Mouse (Mus musculus): ENCODE data around the gene Odf3.

The Odf3 gene

DNA sequence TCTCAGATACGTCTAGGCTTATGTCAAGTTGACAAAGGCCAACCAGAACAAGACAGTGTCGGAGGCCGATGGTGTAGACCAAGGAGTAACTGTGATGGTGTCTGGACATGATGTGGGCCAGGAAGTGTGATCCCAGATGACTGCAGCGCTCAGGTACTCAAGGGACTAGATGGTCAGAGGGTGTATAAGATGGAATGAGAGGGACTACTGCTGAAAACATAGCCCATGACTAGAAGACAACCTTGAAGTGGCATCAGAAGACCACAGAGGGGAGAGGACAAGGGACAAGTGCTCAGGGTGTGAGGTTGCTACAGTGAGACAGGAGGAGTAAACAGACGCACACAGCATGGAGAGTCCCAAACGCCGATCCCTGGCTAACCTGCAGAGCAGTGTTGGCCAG is 3.8 kb upstream of the Odf3 start:
- DNase-seq (ENCODE audit: low read depth, low spot score) = no peak

- DNase-seq (ENCODE audit: low read depth, low spot score) = peak; percentile 90
These were observed 2.5 kb upstream of the Odf3 start, which contains the start of gene Scgb1c1 for GRCm38 (mm10) chr7:140844905-140845665. Scgb1c1 (plus strand) TSS chr7:140845547.

GRCm38 (mm10) chr7:140845683-140846082 is 1.9 kb upstream of the Odf3 start:
- DNase-seq (ENCODE audit: low read depth, low spot score) = peak; percentile 79

DNA sequence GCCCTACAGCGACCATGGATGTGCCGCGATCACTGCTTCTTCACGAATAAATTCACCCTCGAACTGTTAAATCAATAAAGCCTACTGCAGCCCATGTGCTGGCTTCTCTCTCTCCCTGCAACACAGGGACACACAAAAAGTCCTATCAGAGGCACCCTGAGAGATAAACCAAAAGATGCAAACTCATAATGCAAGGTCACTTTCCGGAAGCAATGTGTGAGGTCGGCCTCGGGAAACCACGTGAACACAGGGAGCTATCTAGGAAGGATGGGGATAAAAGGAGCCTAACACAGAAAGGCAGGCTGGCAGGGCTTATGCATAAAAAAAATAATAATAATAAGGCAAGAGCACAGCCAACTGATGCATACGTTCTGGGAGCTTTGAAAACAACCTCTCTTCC is 929 bp upstream of the Odf3 start:
- DNase-seq (ENCODE audit: low read depth, low spot score) = no peak

- no peak for DNase-seq (ENCODE audit: low read depth, low spot score)
These were observed 986 bp downstream of the Odf3 start for GRCm38 (mm10) chr7:140848591-140848990.

DNA sequence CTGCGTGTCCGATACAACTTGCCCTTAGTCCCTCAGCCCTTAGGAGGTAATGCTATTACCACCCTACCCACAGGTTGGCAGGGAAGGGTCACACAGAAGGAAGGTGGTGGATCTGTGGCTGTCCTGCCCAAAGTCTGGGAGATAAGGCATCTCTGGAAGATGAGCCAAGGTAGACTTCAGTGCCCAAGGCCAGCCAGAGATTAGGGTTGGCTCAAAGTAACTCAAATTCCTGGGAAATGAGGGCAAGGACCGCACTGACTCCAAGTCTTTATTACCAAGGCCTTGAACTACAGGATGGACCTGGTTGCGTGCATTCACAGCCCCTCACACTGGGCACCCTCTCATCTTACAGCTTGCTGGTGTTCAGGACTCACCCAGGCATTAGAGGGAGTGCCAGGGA is 4.3 kb downstream of the Odf3 start:
- DNase-seq (ENCODE audit: low read depth, low spot score) = no peak

GRCm38 (mm10) chr7:140853386-140853785 is 5.8 kb downstream of the Odf3 start:
- DNase-seq (ENCODE audit: low read depth, low spot score) = no peak

DNA sequence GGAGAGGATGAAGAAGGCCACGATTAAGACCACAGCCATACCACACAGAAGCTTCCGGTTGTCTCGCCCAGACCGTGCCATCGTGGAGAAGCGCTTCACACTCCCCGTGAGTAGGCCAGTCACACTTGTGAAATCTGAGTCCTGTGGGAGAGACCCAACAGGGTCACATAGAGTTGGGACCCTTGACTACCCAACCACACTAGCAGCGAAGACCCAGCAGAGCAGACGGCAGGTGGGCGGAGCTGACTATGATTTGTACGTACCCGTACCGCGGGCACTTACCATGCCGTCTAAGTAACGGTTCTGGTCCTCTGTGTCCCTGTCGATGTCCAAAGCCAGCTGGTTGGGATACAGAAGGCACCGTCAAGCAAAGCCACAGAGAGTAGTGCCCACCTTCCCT is 6.9 kb downstream of the Odf3 start:
- DNase-seq (ENCODE audit: low read depth, low spot score) = no peak

- DNase-seq (ENCODE audit: low read depth, low spot score) = no peak
These were observed 7.6 kb downstream of the Odf3 start for GRCm38 (mm10) chr7:140855181-140855580.

GRCm38 (mm10) chr7:140855860-140856784 is 8.5 kb downstream of the Odf3 start, which contains the start of gene Gm45785:
Gm45785 (minus strand) TSS chr7:140856331.
- peak; percentile 92 for DNase-seq (ENCODE audit: low read depth, low spot score)

DNA sequence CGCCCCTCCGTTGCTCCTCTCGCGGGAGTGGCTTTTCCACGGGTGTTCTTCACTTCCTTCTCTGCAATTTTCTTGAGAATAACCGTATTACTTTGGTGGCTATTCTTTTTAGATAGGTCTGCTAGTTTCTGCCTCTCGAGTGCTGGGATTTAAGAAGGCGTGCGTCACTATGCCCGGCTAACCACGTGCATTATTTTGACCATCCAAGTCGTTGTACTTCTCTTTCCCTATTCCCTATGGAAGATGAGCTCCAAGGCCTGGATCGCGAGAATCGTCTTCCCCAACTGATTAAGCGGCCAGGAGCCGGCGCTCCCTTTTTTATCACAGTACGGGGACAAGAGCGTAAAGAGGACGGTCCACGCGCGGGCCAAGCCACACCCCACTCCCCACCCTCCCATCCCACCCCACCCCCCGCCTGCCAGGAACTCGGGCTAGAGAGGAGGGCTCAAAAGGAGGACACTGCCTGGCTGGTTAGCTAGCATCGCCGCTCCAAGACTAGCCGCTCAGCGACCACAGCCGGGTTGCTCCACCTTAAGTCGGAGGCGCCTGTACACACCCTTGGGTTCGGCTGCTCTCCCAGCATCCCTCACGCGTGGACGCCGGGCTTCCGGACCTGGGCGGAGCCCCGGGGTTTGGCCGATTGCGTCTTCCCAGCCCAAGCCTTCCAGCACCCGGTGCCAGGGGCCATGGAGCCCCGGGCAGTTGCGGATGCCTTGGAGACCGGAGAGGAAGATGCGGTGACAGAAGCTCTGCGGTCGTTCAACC is 9.4 kb downstream of the Odf3 start, which contains the start of gene Ric8a:
Gene Ric8a (plus strand): TSS at position 173 of the 765 bp plus-strand sequence.
- DNase-seq (ENCODE audit: low read depth, low spot score) = peak; percentile 73

DNA sequence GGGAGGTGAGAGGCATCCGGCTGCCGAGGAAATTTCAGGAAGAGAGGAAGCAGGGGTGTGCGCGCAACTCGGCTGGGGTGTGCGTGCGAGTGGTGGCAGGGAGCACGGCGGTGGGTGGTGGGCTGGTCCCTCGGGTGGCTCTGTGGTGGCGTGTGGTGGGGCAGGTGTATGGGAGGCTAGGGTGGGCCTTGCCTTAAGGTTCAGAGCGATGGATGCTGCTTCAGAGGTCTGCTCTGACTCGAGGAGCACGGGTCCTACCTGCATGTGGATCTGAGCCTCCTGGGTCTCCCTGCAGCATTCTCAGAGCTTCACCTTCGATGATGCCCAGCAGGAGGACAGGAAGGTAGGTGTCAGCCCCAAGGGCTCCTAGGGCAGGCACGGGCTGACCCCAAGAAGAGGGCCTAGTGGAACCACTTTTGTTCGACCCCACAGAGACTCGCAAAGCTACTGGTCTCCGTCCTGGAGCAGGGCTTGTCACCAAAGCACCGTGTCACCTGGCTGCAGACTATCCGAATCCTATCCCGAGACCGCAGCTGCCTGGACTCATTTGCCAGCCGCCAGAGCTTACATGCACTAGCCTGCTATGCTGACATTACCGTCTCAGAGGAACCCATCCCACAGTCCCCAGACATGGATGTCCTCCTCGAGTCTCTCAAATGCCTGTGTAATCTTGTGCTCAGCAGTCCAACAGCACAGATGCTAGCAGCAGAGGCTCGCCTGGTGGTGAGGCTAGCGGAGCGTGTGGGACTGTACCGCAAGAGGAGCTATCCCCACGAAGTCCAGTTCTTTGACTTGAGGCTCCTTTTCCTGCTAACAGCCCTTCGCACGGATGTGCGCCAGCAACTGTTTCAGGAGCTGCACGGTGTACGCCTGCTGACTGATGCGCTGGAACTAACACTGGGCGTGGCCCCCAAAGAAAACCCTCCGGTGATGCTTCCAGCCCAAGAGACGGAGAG is 10.2 kb downstream of the Odf3 start, which contains the start of gene Bet1l:
Gene Bet1l (minus strand): TSS at position 28 of the 956 bp plus-strand sequence.
- no peak for DNase-seq (ENCODE audit: low read depth, low spot score)

- no peak for DNase-seq (ENCODE audit: low read depth, low spot score)
These were observed 11.1 kb downstream of the Odf3 start for GRCm38 (mm10) chr7:140858746-140859145.

DNA sequence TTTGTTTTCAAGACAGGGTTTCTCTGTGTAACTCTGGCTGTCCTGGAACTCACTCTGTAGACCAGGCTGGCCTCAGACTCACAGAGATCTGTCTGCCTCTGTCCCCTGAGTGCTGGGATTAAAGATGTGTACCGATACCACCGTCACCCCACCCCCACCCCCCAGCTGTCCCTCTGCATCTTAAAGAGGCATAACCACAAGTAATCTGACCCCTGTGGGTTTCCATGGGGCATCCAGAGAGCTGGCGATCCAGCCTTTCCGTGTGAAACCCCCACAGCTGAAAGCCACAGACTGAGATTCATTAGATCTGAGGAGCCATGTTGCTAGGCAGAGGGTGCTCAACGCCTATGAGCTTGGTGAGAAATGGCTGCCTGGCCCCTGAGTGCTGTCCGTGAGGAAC is 12.4 kb downstream of the Odf3 start:
- no peak for DNase-seq (ENCODE audit: low read depth, low spot score)

GRCm38 (mm10) chr7:140860728-140861127 is 13.1 kb downstream of the Odf3 start:
- no peak for DNase-seq (ENCODE audit: low read depth, low spot score)

DNA sequence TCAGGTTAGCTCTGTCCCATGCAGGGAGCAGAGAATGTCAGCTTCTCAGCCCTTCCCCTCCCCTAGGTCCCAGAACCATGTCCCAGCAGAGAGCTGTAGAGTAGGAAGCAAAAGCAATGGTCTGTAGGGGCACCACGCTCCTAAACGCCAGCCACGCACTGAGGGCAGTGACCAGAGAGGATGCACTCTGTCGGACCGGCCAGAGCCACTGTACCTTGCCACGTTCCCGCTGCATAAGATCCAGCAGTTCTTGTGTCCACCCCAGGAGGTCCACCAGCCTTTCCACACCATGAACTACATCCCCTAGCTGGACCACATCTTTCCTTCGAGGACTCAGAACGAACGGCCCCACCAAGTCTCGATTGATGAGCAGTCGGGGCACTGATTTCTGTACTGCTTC is 17.2 kb downstream of the Odf3 start:
- no peak for DNase-seq (ENCODE audit: low read depth, low spot score)

- no peak for DNase-seq (ENCODE audit: low read depth, low spot score)
These were observed 26.6 kb downstream of the Odf3 start for GRCm38 (mm10) chr7:140874224-140874623.

GRCm38 (mm10) chr7:140877364-140877763 is 29.8 kb downstream of the Odf3 start:
- no peak for DNase-seq (ENCODE audit: low read depth, low spot score)

GRCm38 (mm10) chr7:140879355-140879754 is 31.8 kb downstream of the Odf3 start:
- no peak for DNase-seq (ENCODE audit: low read depth, low spot score)

DNA sequence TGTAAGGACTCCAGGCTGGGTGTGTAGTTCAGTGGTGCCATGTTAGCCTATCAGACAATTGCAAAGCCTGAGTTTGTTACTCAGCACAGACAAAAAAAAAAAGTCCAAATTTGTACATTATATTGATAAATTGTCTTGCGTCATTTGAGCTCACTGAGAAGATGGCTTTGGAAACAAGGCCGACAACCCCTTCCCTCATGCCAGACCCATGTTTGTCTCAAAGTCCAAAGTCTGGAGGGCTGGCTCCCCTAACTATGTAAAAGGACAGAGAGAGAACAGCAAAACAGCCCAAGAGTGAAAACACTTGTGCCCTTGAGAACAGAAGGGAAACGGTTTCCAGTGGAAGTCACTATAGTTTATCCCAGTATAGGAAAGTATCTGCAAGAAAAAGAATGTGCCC is 32.8 kb downstream of the Odf3 start:
- DNase-seq (ENCODE audit: low read depth, low spot score) = no peak

All from ES-CJ7 (cell line).